Mouse (Mus musculus): ENCODE results near the gene Taf3. TPM values are rescaled to one million over a fixed set of nuclear protein-coding genes. Genes with fewer than 3 reads are reported as not detected.

The Taf3 gene
- polyA plus RNA-seq, 1 experiment: 6.9 TPM

DNA sequence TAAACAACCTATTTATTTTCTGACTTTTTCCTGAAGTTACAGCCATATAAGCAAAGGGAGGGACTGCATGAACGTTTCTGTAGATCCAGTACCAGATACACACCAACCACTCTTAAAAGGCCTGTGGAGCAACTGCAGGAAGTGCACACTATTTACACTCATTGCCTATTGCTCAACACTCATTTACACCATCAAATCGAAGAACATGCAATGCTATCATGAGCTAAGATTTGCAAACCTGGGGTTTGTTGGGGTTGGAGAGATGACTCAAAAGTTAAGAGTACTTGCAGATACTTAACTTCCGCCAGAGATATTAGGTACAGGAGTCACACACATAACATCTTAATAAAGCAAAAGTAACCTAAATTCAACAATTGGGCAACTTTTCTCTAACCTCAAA is 76.5 kb downstream of the Taf3 start:
- Histone ChIP-seq H3K27ac (ENCODE audit: insufficient read depth, low read depth, low read length) (no peak overlapping the region), H3K4me1 (ENCODE audit: control insufficient read depth, insufficient read depth, insufficient read length, low read length) (no peaks in the 10 kb centered on the region), H3K27me3 (ENCODE audit: control insufficient read depth, insufficient read depth, low read length) (no peaks in the 10 kb centered on the region), H3K36me3 (ENCODE audit: control insufficient read depth, insufficient read depth, low read length) (no peaks in the 10 kb centered on the region), H3K4me3 (ENCODE audit: low read depth, low read length) (no peak overlapping the region)
- TF ChIP-seq POLR2A (IDR thresholded peaks at IDR 0.05; ENCODE audit: low read depth, low read length): no peak
- no peak for TF ChIP-seq CTCF (IDR thresholded peaks at IDR 0.05; ENCODE audit: extremely low read depth, insufficient read length, insufficient replicate concordance, low read depth, low read length)
- 37% methylated on average over 3 of the region's 3 CpGs for WGBS

DNA sequence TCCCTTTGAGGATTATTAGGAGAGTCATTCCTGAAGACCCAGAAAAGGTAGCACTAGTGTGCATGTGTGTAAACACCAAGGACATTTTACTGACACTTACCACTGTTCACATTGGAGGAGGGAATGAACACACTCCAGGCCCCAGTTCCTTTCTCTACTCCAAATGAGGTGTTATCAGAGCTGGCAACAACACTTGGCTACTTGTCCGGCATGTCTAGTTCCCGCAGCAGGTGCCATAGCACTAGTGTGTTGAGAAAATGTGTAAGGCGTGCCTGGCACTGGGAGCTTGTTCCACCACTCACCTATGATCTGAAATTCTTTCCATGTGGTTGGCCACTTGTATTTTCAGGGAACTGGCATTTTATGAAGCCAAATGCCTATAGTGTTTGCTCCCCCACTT is 77.8 kb downstream of the Taf3 start:
- H3K27ac ChIP-seq (ENCODE audit: insufficient read depth, low read depth, low read length): no peak overlapping the region
- H3K36me3 ChIP-seq (ENCODE audit: control insufficient read depth, insufficient read depth, low read length): no peaks in the 10 kb centered on the region
- 83% methylated on average over 3 of the region's 3 CpGs for WGBS
- H3K4me3 ChIP-seq (ENCODE audit: low read depth, low read length): no peak overlapping the region
- no peaks in the 10 kb centered on the region for H3K4me1 ChIP-seq (ENCODE audit: control insufficient read depth, insufficient read depth, insufficient read length, low read length)
- no peaks in the 10 kb centered on the region for H3K27me3 ChIP-seq (ENCODE audit: control insufficient read depth, insufficient read depth, low read length)
- TF ChIP-seq CTCF (IDR thresholded peaks at IDR 0.05; ENCODE audit: extremely low read depth, insufficient read length, insufficient replicate concordance, low read depth, low read length) (no peak), POLR2A (IDR thresholded peaks at IDR 0.05; ENCODE audit: low read depth, low read length) (no peak)

DNA sequence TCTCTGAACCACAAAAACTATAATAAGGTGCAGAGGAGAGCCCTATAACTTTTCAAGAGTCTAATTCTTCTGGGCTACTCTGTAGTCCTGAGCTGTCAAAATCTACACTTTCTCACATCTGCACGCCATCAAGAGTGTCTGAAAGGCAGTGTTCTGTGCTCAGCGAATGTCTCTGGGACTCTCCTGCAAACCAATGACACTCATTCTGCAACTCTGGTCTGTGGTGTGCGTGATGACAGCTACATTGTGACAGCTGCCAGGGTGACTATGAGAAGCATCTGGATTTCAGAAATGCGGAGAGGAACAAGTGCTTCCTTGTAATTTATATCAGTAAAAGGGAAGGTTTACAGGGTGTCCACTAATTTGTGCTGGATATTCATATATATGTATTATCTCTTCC is 78.2 kb downstream of the Taf3 start:
- 84% methylated on average over 4 of the region's 4 CpGs for WGBS

DNA sequence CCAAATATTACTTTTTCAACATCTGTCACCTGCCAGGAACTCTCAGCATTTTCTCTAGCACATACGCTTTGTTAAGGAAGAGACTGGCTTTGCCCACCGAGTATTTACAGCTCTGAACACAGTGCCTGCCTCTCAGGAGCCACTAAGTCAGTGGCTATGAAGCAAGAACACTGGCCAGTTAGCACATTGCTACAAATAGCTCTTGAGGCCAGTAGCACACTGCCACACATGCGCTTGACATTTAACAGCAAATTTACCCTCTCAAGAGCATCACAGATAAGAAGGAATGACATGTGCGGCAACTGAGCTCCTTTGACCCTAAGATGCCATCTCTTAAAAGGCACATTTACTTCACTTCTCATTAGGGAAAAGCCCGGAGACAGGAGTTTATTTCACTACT is 78.7 kb downstream of the Taf3 start:
- no peaks in the 10 kb centered on the region for H3K36me3 ChIP-seq (ENCODE audit: control insufficient read depth, insufficient read depth, low read length)
- TF ChIP-seq CTCF (IDR thresholded peaks at IDR 0.05; ENCODE audit: extremely low read depth, insufficient read length, insufficient replicate concordance, low read depth, low read length): no peak
- TF ChIP-seq POLR2A (IDR thresholded peaks at IDR 0.05; ENCODE audit: low read depth, low read length): no peak
- H3K4me1 ChIP-seq (ENCODE audit: control insufficient read depth, insufficient read depth, insufficient read length, low read length): no peaks in the 10 kb centered on the region
- no peaks in the 10 kb centered on the region for H3K27me3 ChIP-seq (ENCODE audit: control insufficient read depth, insufficient read depth, low read length)
- no peak overlapping the region for H3K4me3 ChIP-seq (ENCODE audit: low read depth, low read length)
- 86% methylated on average over 5 of the region's 5 CpGs for WGBS
- no peak overlapping the region for H3K27ac ChIP-seq (ENCODE audit: insufficient read depth, low read depth, low read length)

More for the DNA sequence above, 78.2 kb downstream of the Taf3 start:
- TF ChIP-seq POLR2A (IDR thresholded peaks at IDR 0.05; ENCODE audit: low read depth, low read length): no peak
- Histone ChIP-seq H3K4me1 (ENCODE audit: control insufficient read depth, insufficient read depth, insufficient read length, low read length) (no peaks in the 10 kb centered on the region), H3K4me3 (ENCODE audit: low read depth, low read length) (no peak overlapping the region), H3K36me3 (ENCODE audit: control insufficient read depth, insufficient read depth, low read length) (no peaks in the 10 kb centered on the region), H3K27me3 (ENCODE audit: control insufficient read depth, insufficient read depth, low read length) (no peaks in the 10 kb centered on the region), H3K27ac (ENCODE audit: insufficient read depth, low read depth, low read length) (no peak overlapping the region)

DNA sequence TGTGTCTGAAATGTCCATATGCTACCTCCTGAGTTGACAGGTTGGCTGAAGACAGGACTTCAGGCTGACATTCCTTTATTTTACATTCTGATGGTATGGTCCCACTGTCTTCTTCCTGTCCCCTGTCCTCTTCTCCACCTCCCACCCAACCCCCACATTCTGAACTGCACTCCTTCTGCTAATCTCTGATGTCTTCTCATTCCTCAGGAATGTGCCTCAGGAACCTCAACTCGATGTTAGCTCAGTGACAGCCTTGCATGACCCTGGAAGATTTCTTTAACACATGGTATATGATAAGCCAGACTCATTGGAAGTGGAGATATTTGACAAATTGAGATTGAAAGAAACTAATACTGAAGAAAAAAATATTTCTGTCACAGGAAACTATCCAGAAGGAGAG is 81.8 kb downstream of the Taf3 start:
- Histone ChIP-seq H3K27ac (ENCODE audit: insufficient read depth, low read depth, low read length) (no peak overlapping the region), H3K36me3 (ENCODE audit: control insufficient read depth, insufficient read depth, low read length) (no peaks in the 10 kb centered on the region), H3K27me3 (ENCODE audit: control insufficient read depth, insufficient read depth, low read length) (no peaks in the 10 kb centered on the region), H3K4me3 (ENCODE audit: low read depth, low read length) (no peak overlapping the region), H3K4me1 (ENCODE audit: control insufficient read depth, insufficient read depth, insufficient read length, low read length) (no peaks in the 10 kb centered on the region)
- WGBS: 16% methylated on average over 1 of the region's 1 CpGs
- TF ChIP-seq POLR2A (IDR thresholded peaks at IDR 0.05; ENCODE audit: low read depth, low read length) (no peak), CTCF (IDR thresholded peaks at IDR 0.05; ENCODE audit: extremely low read depth, insufficient read length, insufficient replicate concordance, low read depth, low read length) (no peak)

DNA sequence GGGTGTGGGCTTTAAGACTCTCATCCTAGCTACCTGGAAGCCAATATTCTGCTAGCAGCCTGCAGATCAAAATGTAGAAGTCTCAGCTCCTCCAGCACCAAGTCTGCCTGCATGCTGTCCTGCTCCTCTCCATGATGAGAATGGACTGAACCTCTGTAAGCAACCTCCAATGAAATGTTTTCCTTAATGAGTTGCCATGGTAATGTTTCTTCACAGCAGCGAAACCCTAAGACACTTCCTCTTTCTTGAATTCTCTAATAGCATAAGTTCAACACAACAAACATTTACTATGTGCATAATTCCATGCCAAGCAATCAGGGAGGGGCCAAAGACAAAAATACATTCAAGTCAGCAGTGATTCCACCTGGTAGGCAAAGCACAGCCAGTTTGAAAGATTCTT is 82.8 kb downstream of the Taf3 start:
- no peak overlapping the region for H3K27ac ChIP-seq (ENCODE audit: insufficient read depth, low read depth, low read length)
- 71% methylated on average over 1 of the region's 1 CpGs for WGBS
- H3K36me3 ChIP-seq (ENCODE audit: control insufficient read depth, insufficient read depth, low read length): no peaks in the 10 kb centered on the region
- H3K4me1 ChIP-seq (ENCODE audit: control insufficient read depth, insufficient read depth, insufficient read length, low read length): no peaks in the 10 kb centered on the region
- H3K27me3 ChIP-seq (ENCODE audit: control insufficient read depth, insufficient read depth, low read length): no peaks in the 10 kb centered on the region
- no peak overlapping the region for H3K4me3 ChIP-seq (ENCODE audit: low read depth, low read length)
- TF ChIP-seq CTCF (IDR thresholded peaks at IDR 0.05; ENCODE audit: extremely low read depth, insufficient read length, insufficient replicate concordance, low read depth, low read length) (no peak), POLR2A (IDR thresholded peaks at IDR 0.05; ENCODE audit: low read depth, low read length) (no peak)

DNA sequence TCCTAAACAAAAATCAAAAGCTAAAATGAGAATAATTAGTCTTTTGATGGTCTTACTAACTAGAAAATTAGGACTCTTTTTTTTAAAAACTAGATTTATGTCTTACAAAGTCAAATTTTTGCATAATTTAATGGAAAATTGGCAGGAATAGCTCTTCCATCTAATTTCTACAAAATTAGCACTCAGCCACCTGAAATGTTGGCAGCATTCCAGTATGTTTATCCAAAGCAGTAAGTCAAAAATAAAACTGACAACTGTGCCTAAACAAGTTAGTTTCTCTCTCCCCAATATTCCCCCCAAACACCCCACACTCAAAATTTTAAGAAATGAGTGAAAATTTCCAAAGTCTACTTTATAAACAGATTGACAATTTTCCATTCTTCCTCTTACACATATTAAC is 85.5 kb downstream of the Taf3 start:
- no peaks in the 10 kb centered on the region for H3K36me3 ChIP-seq (ENCODE audit: control insufficient read depth, insufficient read depth, low read length)
- no peak overlapping the region for H3K27ac ChIP-seq (ENCODE audit: insufficient read depth, low read depth, low read length)
- TF ChIP-seq CTCF (IDR thresholded peaks at IDR 0.05; ENCODE audit: extremely low read depth, insufficient read length, insufficient replicate concordance, low read depth, low read length): no peak
- no peak for TF ChIP-seq POLR2A (IDR thresholded peaks at IDR 0.05; ENCODE audit: low read depth, low read length)
- no peaks in the 10 kb centered on the region for H3K27me3 ChIP-seq (ENCODE audit: control insufficient read depth, insufficient read depth, low read length)
- no peak overlapping the region for H3K4me3 ChIP-seq (ENCODE audit: low read depth, low read length)
- H3K4me1 ChIP-seq (ENCODE audit: control insufficient read depth, insufficient read depth, insufficient read length, low read length): no peaks in the 10 kb centered on the region

DNA sequence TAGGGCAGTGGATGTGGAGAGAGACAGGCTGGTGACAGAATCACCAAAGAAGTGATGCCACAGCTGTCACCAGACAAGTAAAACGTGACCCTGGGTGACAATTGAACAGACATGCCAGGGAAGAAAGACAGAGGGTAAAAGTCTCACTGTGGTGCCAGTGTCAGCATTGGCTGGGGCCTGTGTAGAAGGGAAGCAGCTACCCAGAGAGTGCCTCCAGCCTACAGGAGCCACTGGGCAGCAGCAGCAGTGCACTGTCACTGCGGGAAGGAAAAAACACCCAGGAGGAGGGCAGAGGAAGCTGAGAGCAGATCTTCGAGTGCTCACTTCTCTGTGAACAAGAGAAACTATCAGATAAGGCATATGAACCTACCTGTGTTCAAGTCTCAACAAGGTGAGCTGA is 86.7 kb downstream of the Taf3 start:
- WGBS: 60% methylated on average over 3 of the region's 3 CpGs
- no peak overlapping the region for H3K27ac ChIP-seq (ENCODE audit: insufficient read depth, low read depth, low read length)
- no peaks in the 10 kb centered on the region for H3K27me3 ChIP-seq (ENCODE audit: control insufficient read depth, insufficient read depth, low read length)
- no peaks in the 10 kb centered on the region for H3K4me1 ChIP-seq (ENCODE audit: control insufficient read depth, insufficient read depth, insufficient read length, low read length)
- H3K4me3 ChIP-seq (ENCODE audit: low read depth, low read length): no peak overlapping the region
- no peaks in the 10 kb centered on the region for H3K36me3 ChIP-seq (ENCODE audit: control insufficient read depth, insufficient read depth, low read length)
- TF ChIP-seq CTCF (IDR thresholded peaks at IDR 0.05; ENCODE audit: extremely low read depth, insufficient read length, insufficient replicate concordance, low read depth, low read length) (no peak), POLR2A (IDR thresholded peaks at IDR 0.05; ENCODE audit: low read depth, low read length) (no peak)
